In genomic region chr6:50558877-50559276, GRCm38 (mm10) we compare ENCODE assay signal across 17 mouse cellular contexts. TPM values are rescaled to one million over a fixed set of nuclear protein-coding genes. Genes with fewer than 3 reads are reported as not detected.
"Had no signal": no experiment of that assay in that cellular context is flagged by ENCODE, and none has a peak within 500 bp of the region (broad histone marks: within the 10 kb centered on the region; RNA-seq: fewer than 3 reads in every experiment).

No protein-coding gene starts in this region.

- H3K9me3 ChIP-seq: limb, embryonic 12.5 days; limb, embryonic 15.5 days; midbrain, embryonic 12.5 days; midbrain, embryonic 15.5 days had no signal

- H3K4me1 ChIP-seq: limb, embryonic 12.5 days; limb, embryonic 15.5 days; midbrain, embryonic 12.5 days; midbrain, embryonic 15.5 days had no signal

- H3K4me2 ChIP-seq: limb, embryonic 12.5 days; limb, embryonic 15.5 days; liver, embryonic 11.5 days; lung, embryonic 14.5 days; midbrain, embryonic 12.5 days; midbrain, embryonic 15.5 days had no signal

- ATAC-seq: liver, postnatal 0 days; lung, postnatal 0 days; midbrain, embryonic 15.5 days had no signal

- H3K4me3 ChIP-seq: limb, embryonic 12.5 days; limb, embryonic 15.5 days; midbrain, embryonic 12.5 days; midbrain, embryonic 15.5 days had no signal

- DNase-seq: kidney, adult 11 months; kidney, adult 8-10 months; kidney, postnatal 14 days; kidney, postnatal 4 days; layer of hippocampus, postnatal 36 days; left cerebral cortex, postnatal 4 days; liver, postnatal 0 days; lung, embryonic 14.5 days; thymus, postnatal 36 days had no signal

- H3K27me3 ChIP-seq: limb, embryonic 12.5 days; limb, embryonic 15.5 days; midbrain, embryonic 12.5 days; midbrain, embryonic 15.5 days had no signal

- H3K27ac ChIP-seq: limb, embryonic 12.5 days; limb, embryonic 15.5 days; liver, embryonic 14.5 days; midbrain, embryonic 12.5 days; midbrain, embryonic 15.5 days had no signal

- H3K9ac ChIP-seq: limb, embryonic 12.5 days; limb, embryonic 15.5 days; liver, embryonic 14.5 days; liver, postnatal 0 days; lung, embryonic 14.5 days; midbrain, embryonic 12.5 days; midbrain, embryonic 15.5 days had no signal

RNA-seq across cellular contexts. Expression of gene 4921507P07Rik, which starts 37.6 kb away (rescaled TPM):
- polyA plus RNA-seq: small intestine, adult 2 months had no signal
